Mouse (Mus musculus): ENCODE data around the gene Mad1l1.
"Not testable (repeated sequence)": the region's sequence is repeated elsewhere in the genome, so short reads cannot be mapped to it uniquely, and the experiment has no call there.

Gene Mad1l1

GRCm38 (mm10) chr5:140012286-140012967 lies 308.9 kb downstream of the Mad1l1 start:
- DNase-seq (ENCODE audit: low read depth, low spot score): no peak

- no peak for DNase-seq (ENCODE audit: low read depth, low spot score)
Measured at GRCm38 (mm10) chr5:140010405-140010804, 310.9 kb downstream of the Mad1l1 start.

GRCm38 (mm10) chr5:140009083-140009655 lies 312.2 kb downstream of the Mad1l1 start:
- no peak for DNase-seq (ENCODE audit: low read depth, low spot score)

- DNase-seq (ENCODE audit: low read depth, low spot score): no peak
Measured at GRCm38 (mm10) chr5:140008523-140008806, 312.9 kb downstream of the Mad1l1 start.

GRCm38 (mm10) chr5:140007656-140008522 lies 313.5 kb downstream of the Mad1l1 start:
- DNase-seq (ENCODE audit: low read depth, low spot score): no peak

- DNase-seq (ENCODE audit: low read depth, low spot score): no peak
Measured at GRCm38 (mm10) chr5:140006861-140007260, 314.5 kb downstream of the Mad1l1 start.

GRCm38 (mm10) chr5:140002541-140002940 lies 318.8 kb downstream of the Mad1l1 start:
- DNase-seq (ENCODE audit: low read depth, low spot score): no peak

- DNase-seq (ENCODE audit: low read depth, low spot score): no peak
Measured at GRCm38 (mm10) chr5:139998916-139999315, 322.4 kb downstream of the Mad1l1 start.

- DNase-seq (ENCODE audit: low read depth, low spot score): not testable (repeated sequence)
Measured at GRCm38 (mm10) chr5:139998321-139998720, 323.0 kb downstream of the Mad1l1 start.

GRCm38 (mm10) chr5:139991531-139991930 lies 329.8 kb downstream of the Mad1l1 start:
- no peak for DNase-seq (ENCODE audit: low read depth, low spot score)

GRCm38 (mm10) chr5:139985073-139985746 lies 336.1 kb downstream of the Mad1l1 start:
- DNase-seq (ENCODE audit: low read depth, low spot score): no peak

GRCm38 (mm10) chr5:139981976-139982375 lies 339.4 kb downstream of the Mad1l1 start:
- DNase-seq (ENCODE audit: low read depth, low spot score): peak; percentile 17

- DNase-seq (ENCODE audit: low read depth, low spot score): no peak
Measured at GRCm38 (mm10) chr5:139979371-139979770, 342.0 kb downstream of the Mad1l1 start.

- DNase-seq (ENCODE audit: low read depth, low spot score): peak; percentile 23
Measured at GRCm38 (mm10) chr5:139978525-139979276, 342.7 kb downstream of the Mad1l1 start.

GRCm38 (mm10) chr5:139977476-139977875 lies 343.9 kb downstream of the Mad1l1 start:
- DNase-seq (ENCODE audit: low read depth, low spot score): no peak

- no peak for DNase-seq (ENCODE audit: low read depth, low spot score)
Measured at GRCm38 (mm10) chr5:139976584-139976983, 344.8 kb downstream of the Mad1l1 start.

GRCm38 (mm10) chr5:139970186-139970631 lies 351.1 kb downstream of the Mad1l1 start:
- DNase-seq (ENCODE audit: low read depth, low spot score): no peak

GRCm38 (mm10) chr5:139969151-139969948 lies 352.0 kb downstream of the Mad1l1 start:
- DNase-seq (ENCODE audit: low read depth, low spot score): no peak

- no peak for DNase-seq (ENCODE audit: low read depth, low spot score)
Measured at GRCm38 (mm10) chr5:139965596-139965995, 355.8 kb downstream of the Mad1l1 start.

- no peak for DNase-seq (ENCODE audit: low read depth, low spot score)
Measured at GRCm38 (mm10) chr5:139964391-139964790, 357.0 kb downstream of the Mad1l1 start.
